Mouse (Mus musculus): Measurements from ENCODE around the gene Vmn1r232. TPM values are rescaled to one million over a fixed set of nuclear protein-coding genes. Genes with fewer than 3 reads are reported as not detected.

Vmn1r232 gene
- 0.99 TPM in 1 of 2 replicates, not detected in the other for total RNA-seq (2014; rRNA removed)
- not detected in 2 replicates for polyA plus RNA-seq (2015; fragmentation: Nextera tagmentation; extraction: Ambion mirVana)

GRCm38 (mm10) chr17:20919614-20920013 is at the start of gene Vmn1r232:
Vmn1r232 (minus strand) TSS chr17:20919714.
- WGBS, result 59% methylated on average over 1 of the region's 1 CpGs
- TF ChIP-seq CTCF (IDR thresholded peaks at IDR 0.05; ENCODE audit: low read depth), result no peak

GRCm38 (mm10) chr17:20966681-20967080 is 47.2 kb upstream of the Vmn1r232 start:
- peaks cover 66% of the 10 kb centered on the region for H3K36me3 ChIP-seq (ENCODE audit: insufficient read depth, low read length)
- no peak for TF ChIP-seq CTCF (IDR thresholded peaks at IDR 0.05; ENCODE audit: low read depth)
- no peaks in the 10 kb centered on the region for H3K27me3 ChIP-seq (ENCODE audit: insufficient read depth, low read length)
- no peak for DNase-seq (ENCODE audit: low spot score)
- no peak overlapping the region for H3K4me3 ChIP-seq (ENCODE audit: low read length)
- no peak overlapping the region for H3K27ac ChIP-seq
- no peaks in the 10 kb centered on the region for H3K9me3 ChIP-seq (ENCODE audit: low read length)
- H3K9ac ChIP-seq (replicated peaks; ENCODE audit: low read length), result no peak overlapping the region
- H3K4me1 ChIP-seq (ENCODE audit: insufficient read depth, low read length), result no peaks in the 10 kb centered on the region
- H3K4me2 ChIP-seq (ENCODE audit: low read depth, low read length), result no peak overlapping the region
- no peak for ATAC-seq

More at GRCm38 (mm10) chr17:20919614-20920013, at the start of gene Vmn1r232:
- Histone ChIP-seq H3K9me3 (ENCODE audit: low read length) (no peaks in the 10 kb centered on the region), H3K4me2 (ENCODE audit: low read depth, low read length) (no peak within 1 kb of the TSS), H3K36me3 (ENCODE audit: insufficient read depth, low read length) (no peaks in the 10 kb centered on the region), H3K4me1 (ENCODE audit: insufficient read depth, low read length) (no peaks in the 10 kb centered on the region), H3K9ac (replicated peaks; ENCODE audit: low read length) (no peak within 1 kb of the TSS), H3K27ac (no peak within 1 kb of the TSS), H3K27me3 (ENCODE audit: insufficient read depth, low read length) (no peaks in the 10 kb centered on the region), H3K4me3 (ENCODE audit: low read length) (no peak within 1 kb of the TSS)
- DNase-seq (ENCODE audit: low spot score), result no peak
- ATAC-seq, result no peak

- no peak overlapping the region for H3K9ac ChIP-seq (replicated peaks; ENCODE audit: low read length)
- no peaks in the 10 kb centered on the region for H3K9me3 ChIP-seq (ENCODE audit: low read length)
- ATAC-seq (no peak), DNase-seq (ENCODE audit: low spot score) (no peak)
- peaks cover 79% of the 10 kb centered on the region for H3K36me3 ChIP-seq (ENCODE audit: insufficient read depth, low read length)
- H3K4me3 ChIP-seq (ENCODE audit: low read length), result no peak overlapping the region
- TF ChIP-seq CTCF (IDR thresholded peaks at IDR 0.05; ENCODE audit: low read depth), result no peak
- no peak overlapping the region for H3K27ac ChIP-seq
- 84% methylated on average over 4 of the region's 4 CpGs for WGBS
- no peaks in the 10 kb centered on the region for H3K4me1 ChIP-seq (ENCODE audit: insufficient read depth, low read length)
- no peaks in the 10 kb centered on the region for H3K27me3 ChIP-seq (ENCODE audit: insufficient read depth, low read length)
- H3K4me2 ChIP-seq (ENCODE audit: low read depth, low read length), result no peak overlapping the region
These were observed 45.9 kb upstream of the Vmn1r232 start for GRCm38 (mm10) chr17:20965421-20965820.

- DNase-seq (ENCODE audit: low spot score) (no peak), ATAC-seq (no peak)
- H3K27ac ChIP-seq, result no peak overlapping the region
- H3K36me3 ChIP-seq (ENCODE audit: insufficient read depth, low read length), result peaks cover 96% of the 10 kb centered on the region
- H3K9ac ChIP-seq (replicated peaks; ENCODE audit: low read length), result no peak overlapping the region
- H3K9me3 ChIP-seq (ENCODE audit: low read length), result no peaks in the 10 kb centered on the region
- H3K4me3 ChIP-seq (ENCODE audit: low read length), result no peak overlapping the region
- no peak overlapping the region for H3K4me2 ChIP-seq (ENCODE audit: low read depth, low read length)
- WGBS, result 98% methylated on average over 5 of the region's 5 CpGs
- TF ChIP-seq CTCF (IDR thresholded peaks at IDR 0.05; ENCODE audit: low read depth), result no peak
- H3K27me3 ChIP-seq (ENCODE audit: insufficient read depth, low read length), result no peaks in the 10 kb centered on the region
- H3K4me1 ChIP-seq (ENCODE audit: insufficient read depth, low read length), result no peaks in the 10 kb centered on the region
These were observed 40.9 kb upstream of the Vmn1r232 start for GRCm38 (mm10) chr17:20960386-20960785.

- no peak for TF ChIP-seq CTCF (IDR thresholded peaks at IDR 0.05; ENCODE audit: low read depth)
- peak overlapping the region; percentile 86 for H3K4me2 ChIP-seq (ENCODE audit: low read depth, low read length)
- H3K36me3 ChIP-seq (ENCODE audit: insufficient read depth, low read length), result peaks cover 1% of the 10 kb centered on the region; the same call in 1 of the 2 replicates
- H3K9ac ChIP-seq (replicated peaks; ENCODE audit: low read length), result peak overlapping the region; percentile 87
- ATAC-seq, result no peak
- H3K27me3 ChIP-seq (ENCODE audit: insufficient read depth, low read length), result no peaks in the 10 kb centered on the region
- H3K4me3 ChIP-seq (ENCODE audit: low read length), result peak overlapping the region; percentile 77
- H3K4me1 ChIP-seq (ENCODE audit: insufficient read depth, low read length), result peaks cover 21% of the 10 kb centered on the region
- H3K9me3 ChIP-seq (ENCODE audit: low read length), result no peaks in the 10 kb centered on the region
- H3K27ac ChIP-seq, result peak overlapping the region; percentile 99; the same call in 1 of the 2 replicates
- DNase-seq (ENCODE audit: low spot score), result no peak
These were observed 27.1 kb upstream of the Vmn1r232 start for GRCm38 (mm10) chr17:20946636-20947035.

GRCm38 (mm10) chr17:20946026-20946565 is 26.6 kb upstream of the Vmn1r232 start:
- Histone ChIP-seq H3K4me1 (ENCODE audit: insufficient read depth, low read length) (peaks cover 21% of the 10 kb centered on the region), H3K4me3 (ENCODE audit: low read length) (peak overlapping the region; percentile 77), H3K9ac (replicated peaks; ENCODE audit: low read length) (peak overlapping the region; percentile 87), H3K36me3 (ENCODE audit: insufficient read depth, low read length) (no peaks in the 10 kb centered on the region), H3K9me3 (ENCODE audit: low read length) (no peaks in the 10 kb centered on the region), H3K4me2 (ENCODE audit: low read depth, low read length) (peak overlapping the region; percentile 86), H3K27me3 (ENCODE audit: insufficient read depth, low read length) (no peaks in the 10 kb centered on the region), H3K27ac (peak overlapping the region; percentile 99)
- under 1% methylated on average over 13 of the region's 13 CpGs for WGBS
- TF ChIP-seq CTCF (IDR thresholded peaks at IDR 0.05; ENCODE audit: low read depth), result no peak
- DNase-seq (ENCODE audit: low spot score) (peak; percentile 2), ATAC-seq (no peak)

Measured in hindbrain, postnatal 0 days (tissue).